Comparison of ENCODE assay signal across 13 mouse cellular contexts in the genomic region with DNA sequence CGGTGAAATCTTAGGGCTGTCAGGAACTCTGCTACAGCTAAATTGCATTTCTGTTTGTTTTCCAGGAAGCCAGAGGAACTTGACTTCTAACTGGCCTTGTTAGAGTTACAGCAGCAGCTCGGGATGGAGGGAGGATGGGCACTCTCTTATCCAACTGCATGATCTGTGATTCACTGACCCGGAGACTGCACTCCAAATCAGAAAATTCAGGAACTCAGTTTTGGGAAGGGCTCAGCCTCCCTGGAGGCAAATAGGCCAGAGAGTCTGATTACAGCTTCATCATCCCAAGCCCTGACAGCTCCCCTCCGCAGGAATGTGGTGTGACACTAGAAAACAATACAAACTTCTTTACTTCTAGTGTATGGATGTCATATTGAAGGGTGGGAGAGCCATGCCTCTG.
"Had no signal": no experiment of that assay in that cellular context is flagged by ENCODE, and none has a peak within 500 bp of the region (broad histone marks: within the 10 kb centered on the region; RNA-seq: fewer than 3 reads in every experiment).

No protein-coding gene starts in this region.

- H3K36me3 ChIP-seq: limb, embryonic 10.5 days; liver, embryonic 15.5 days; midbrain, embryonic 10.5 days; neural tube, embryonic 12.5 days had no signal

- H3K27me3 ChIP-seq: liver, embryonic 15.5 days; neural tube, embryonic 12.5 days had no signal

- H3K9me3 ChIP-seq: limb, embryonic 10.5 days; liver, embryonic 15.5 days; midbrain, embryonic 10.5 days; neural tube, embryonic 12.5 days had no signal

- DNase-seq: kidney, adult 9 months; kidney, postnatal 14 days; lung, adult 2 months; lung, postnatal 36 days; midbrain, embryonic 14.5 days; right cerebral cortex, postnatal 14 days; thymus, postnatal 4 days had no signal

- H3K4me3 ChIP-seq: left cerebral cortex, adult 2 months; limb, embryonic 10.5 days; liver, embryonic 15.5 days; midbrain, embryonic 10.5 days; neural tube, embryonic 12.5 days had no signal

- H3K27ac ChIP-seq: left cerebral cortex, adult 2 months; limb, embryonic 10.5 days; liver, embryonic 15.5 days; midbrain, embryonic 10.5 days; neural tube, embryonic 12.5 days; stomach, postnatal 0 days had no signal

- H3K4me1 ChIP-seq: limb, embryonic 10.5 days; liver, embryonic 15.5 days; neural tube, embryonic 12.5 days had no signal
